Mouse (Mus musculus): Measurements from ENCODE around the gene H2-Q2. TPM values are rescaled to one million over a fixed set of nuclear protein-coding genes. Genes with fewer than 3 reads are reported as not detected.
A peak's percentile ranks its signal among the peaks of the same experiment; 100 is the strongest.
"Not testable (repeated sequence)": the region's sequence is repeated elsewhere in the genome, so short reads cannot be mapped to it uniquely, and the experiment has no call there.

H2-Q2 gene
- polyA plus RNA-seq, 1 experiment from 2014 or later = 0.31 TPM

- H3K27ac ChIP-seq (ENCODE audit: low read depth, low read length) = no peak overlapping the region
- H3K9ac ChIP-seq (ENCODE audit: low read length) = no peak overlapping the region
- no peaks in the 10 kb centered on the region for H3K36me3 ChIP-seq (ENCODE audit: control insufficient read depth, insufficient read depth, low read length)
- H3K9me3 ChIP-seq (ENCODE audit: control insufficient read depth, low read length) = no peaks in the 10 kb centered on the region
- peaks cover 7% of the 10 kb centered on the region; the same call in 1 of the 2 replicates for H3K4me1 ChIP-seq (replicated peaks; ENCODE audit: control insufficient read depth, insufficient read depth, low read length)
- peaks cover 18% of the 10 kb centered on the region for H3K27me3 ChIP-seq (ENCODE audit: control insufficient read depth, insufficient read depth, low read length)
- no peak for ATAC-seq (replicated peaks; ENCODE audit: low FRiP score)
- H3K4me2 ChIP-seq (ENCODE audit: low read depth, low read length, severe bottlenecking) = no peak overlapping the region
- H3K4me3 ChIP-seq (ENCODE audit: low read depth, low read length) = no peak overlapping the region
- no peak for DNase-seq (ENCODE audit: low spot score)
Measured at GRCm38 (mm10) chr17:35318671-35319070, 23.4 kb upstream of the H2-Q2 start.

GRCm38 (mm10) chr17:35320327-35321081 lies 21.5 kb upstream of the H2-Q2 start, which contains the start of gene H2-Q1:
H2-Q1 (plus strand) TSS chr17:35320405.
- no peak for ATAC-seq (replicated peaks; ENCODE audit: low FRiP score)
- DNase-seq (ENCODE audit: low spot score) = no peak
- Histone ChIP-seq H3K9me3 (ENCODE audit: control insufficient read depth, low read length) (no peaks in the 10 kb centered on the region), H3K4me1 (replicated peaks; ENCODE audit: control insufficient read depth, insufficient read depth, low read length) (peaks cover 7% of the 10 kb centered on the region; the same call in 1 of the 2 replicates), H3K27me3 (ENCODE audit: control insufficient read depth, insufficient read depth, low read length) (peaks cover 18% of the 10 kb centered on the region), H3K4me3 (ENCODE audit: low read depth, low read length) (peak within 1 kb of the TSS; percentile 30), H3K4me2 (ENCODE audit: low read depth, low read length, severe bottlenecking) (peak within 1 kb of the TSS; percentile 61), H3K9ac (ENCODE audit: low read length) (peak within 1 kb of the TSS; percentile 16; the same call in 1 of the 2 replicates), H3K36me3 (ENCODE audit: control insufficient read depth, insufficient read depth, low read length) (no peaks in the 10 kb centered on the region), H3K27ac (ENCODE audit: low read depth, low read length) (no peak within 1 kb of the TSS)
- 2% methylated on average over 55 of the region's 55 CpGs for WGBS

- H3K4me2 ChIP-seq (ENCODE audit: low read depth, low read length, severe bottlenecking); H3K4me1 ChIP-seq (replicated peaks; ENCODE audit: control insufficient read depth, insufficient read depth, low read length); H3K36me3 ChIP-seq (ENCODE audit: control insufficient read depth, insufficient read depth, low read length); H3K9ac ChIP-seq (ENCODE audit: low read length); ATAC-seq (replicated peaks; ENCODE audit: low FRiP score); H3K9me3 ChIP-seq (ENCODE audit: control insufficient read depth, low read length); H3K27ac ChIP-seq (ENCODE audit: low read depth, low read length); DNase-seq (ENCODE audit: low spot score); H3K4me3 ChIP-seq (ENCODE audit: low read depth, low read length): not testable (repeated sequence)
- H3K27me3 ChIP-seq (ENCODE audit: control insufficient read depth, insufficient read depth, low read length) = peaks cover 15% of the 10 kb centered on the region
- WGBS = 76% methylated on average over 1 of the region's 1 CpGs
Measured at GRCm38 (mm10) chr17:35325124-35325523, 16.9 kb upstream of the H2-Q2 start.

GRCm38 (mm10) chr17:35326000-35326399 lies 16.0 kb upstream of the H2-Q2 start:
- not testable (repeated sequence) for H3K27ac ChIP-seq (ENCODE audit: low read depth, low read length); ATAC-seq (replicated peaks; ENCODE audit: low FRiP score); DNase-seq (ENCODE audit: low spot score); H3K4me1 ChIP-seq (replicated peaks; ENCODE audit: control insufficient read depth, insufficient read depth, low read length); H3K4me3 ChIP-seq (ENCODE audit: low read depth, low read length); H3K36me3 ChIP-seq (ENCODE audit: control insufficient read depth, insufficient read depth, low read length); H3K4me2 ChIP-seq (ENCODE audit: low read depth, low read length, severe bottlenecking); H3K27me3 ChIP-seq (ENCODE audit: control insufficient read depth, insufficient read depth, low read length); H3K9me3 ChIP-seq (ENCODE audit: control insufficient read depth, low read length); H3K9ac ChIP-seq (ENCODE audit: low read length)

GRCm38 (mm10) chr17:35329714-35330113 lies 12.3 kb upstream of the H2-Q2 start:
- H3K9me3 ChIP-seq (ENCODE audit: control insufficient read depth, low read length); H3K4me2 ChIP-seq (ENCODE audit: low read depth, low read length, severe bottlenecking); H3K27ac ChIP-seq (ENCODE audit: low read depth, low read length); ATAC-seq (replicated peaks; ENCODE audit: low FRiP score); DNase-seq (ENCODE audit: low spot score); H3K27me3 ChIP-seq (ENCODE audit: control insufficient read depth, insufficient read depth, low read length); H3K4me3 ChIP-seq (ENCODE audit: low read depth, low read length); H3K36me3 ChIP-seq (ENCODE audit: control insufficient read depth, insufficient read depth, low read length); H3K9ac ChIP-seq (ENCODE audit: low read length); H3K4me1 ChIP-seq (replicated peaks; ENCODE audit: control insufficient read depth, insufficient read depth, low read length): not testable (repeated sequence)
- 59% methylated on average over 3 of the region's 3 CpGs for WGBS

GRCm38 (mm10) chr17:35331546-35331945 lies 10.5 kb upstream of the H2-Q2 start:
- DNase-seq (ENCODE audit: low spot score); H3K4me2 ChIP-seq (ENCODE audit: low read depth, low read length, severe bottlenecking); H3K4me1 ChIP-seq (replicated peaks; ENCODE audit: control insufficient read depth, insufficient read depth, low read length); H3K4me3 ChIP-seq (ENCODE audit: low read depth, low read length); H3K36me3 ChIP-seq (ENCODE audit: control insufficient read depth, insufficient read depth, low read length); H3K9me3 ChIP-seq (ENCODE audit: control insufficient read depth, low read length); H3K27me3 ChIP-seq (ENCODE audit: control insufficient read depth, insufficient read depth, low read length); H3K27ac ChIP-seq (ENCODE audit: low read depth, low read length); ATAC-seq (replicated peaks; ENCODE audit: low FRiP score); H3K9ac ChIP-seq (ENCODE audit: low read length): not testable (repeated sequence)
- WGBS = 71% methylated on average over 6 of the region's 6 CpGs

- Histone ChIP-seq H3K9ac (ENCODE audit: low read length) (peak overlapping the region; percentile 48; the same call in 1 of the 2 replicates), H3K4me1 (replicated peaks; ENCODE audit: control insufficient read depth, insufficient read depth, low read length) (peaks cover 7% of the 10 kb centered on the region), H3K4me3 (ENCODE audit: low read depth, low read length) (peak overlapping the region; percentile 33), H3K4me2 (ENCODE audit: low read depth, low read length, severe bottlenecking) (peak overlapping the region; percentile 72), H3K36me3 (ENCODE audit: control insufficient read depth, insufficient read depth, low read length) (no peaks in the 10 kb centered on the region), H3K9me3 (ENCODE audit: control insufficient read depth, low read length) (no peaks in the 10 kb centered on the region), H3K27ac (ENCODE audit: low read depth, low read length) (no peak overlapping the region), H3K27me3 (ENCODE audit: control insufficient read depth, insufficient read depth, low read length) (peaks cover 27% of the 10 kb centered on the region)
- 1% methylated on average over 46 of the region's 46 CpGs for WGBS
- no peak for ATAC-seq (replicated peaks; ENCODE audit: low FRiP score)
- DNase-seq (ENCODE audit: low spot score) = no peak
Measured at GRCm38 (mm10) chr17:35342711-35343476, 852 bp downstream of the H2-Q2 start.

- not testable (repeated sequence) for H3K4me3 ChIP-seq (ENCODE audit: low read depth, low read length); DNase-seq (ENCODE audit: low spot score); H3K4me2 ChIP-seq (ENCODE audit: low read depth, low read length, severe bottlenecking); ATAC-seq (replicated peaks; ENCODE audit: low FRiP score); H3K9ac ChIP-seq (ENCODE audit: low read length); H3K36me3 ChIP-seq (ENCODE audit: control insufficient read depth, insufficient read depth, low read length); H3K27me3 ChIP-seq (ENCODE audit: control insufficient read depth, insufficient read depth, low read length); H3K4me1 ChIP-seq (replicated peaks; ENCODE audit: control insufficient read depth, insufficient read depth, low read length); H3K9me3 ChIP-seq (ENCODE audit: control insufficient read depth, low read length); H3K27ac ChIP-seq (ENCODE audit: low read depth, low read length)
Measured at GRCm38 (mm10) chr17:35347659-35348058, 5.6 kb downstream of the H2-Q2 start.
